Mouse (Mus musculus) layer of hippocampus, adult 8-10 months (tissue): ENCODE results near the gene Vmn1r138. TPM values are rescaled to one million over a fixed set of nuclear protein-coding genes. Genes with fewer than 3 reads are reported as not detected.
"Not testable (repeated sequence)": the region's sequence is repeated elsewhere in the genome, so short reads cannot be mapped to it uniquely, and the experiment has no call there.

Source experiments
- DNase-seq, 2 experiments: peaks; one replicate each; pipeline ENCODE4 v3.0.0; 2022; ENCODE audit warnings: low spot score in 2 of 2
- total RNA-seq, 4 experiments: library from RNA; stranded (reverse); gene quantifications; 2 replicates each; pipeline ENCODE4 v1.2.4; 2022

Gene Vmn1r138
- total RNA-seq: not detected

DNA sequence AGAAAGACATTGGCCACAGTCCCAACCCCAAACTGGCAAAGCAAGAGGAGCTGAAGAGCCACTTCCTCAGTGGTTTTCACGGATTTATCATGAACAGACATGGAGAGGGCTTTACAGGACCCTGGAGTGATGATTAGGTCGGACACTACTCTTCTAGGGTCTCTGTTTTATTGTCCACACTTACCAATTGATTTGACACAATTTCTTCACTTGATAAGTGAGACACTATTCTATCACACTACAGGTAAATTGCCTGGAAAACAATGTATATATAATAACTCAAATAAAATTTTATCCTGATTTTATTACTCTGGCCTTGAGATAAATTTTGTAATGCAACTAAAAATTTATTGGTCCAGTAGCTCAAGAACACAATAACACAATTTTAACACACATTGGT, at the start of gene Vmn1r138:
Gene Vmn1r138, minus strand, starts transcription at position 101 of the 400 bp plus-strand sequence.
- not testable (repeated sequence) for DNase-seq

DNA sequence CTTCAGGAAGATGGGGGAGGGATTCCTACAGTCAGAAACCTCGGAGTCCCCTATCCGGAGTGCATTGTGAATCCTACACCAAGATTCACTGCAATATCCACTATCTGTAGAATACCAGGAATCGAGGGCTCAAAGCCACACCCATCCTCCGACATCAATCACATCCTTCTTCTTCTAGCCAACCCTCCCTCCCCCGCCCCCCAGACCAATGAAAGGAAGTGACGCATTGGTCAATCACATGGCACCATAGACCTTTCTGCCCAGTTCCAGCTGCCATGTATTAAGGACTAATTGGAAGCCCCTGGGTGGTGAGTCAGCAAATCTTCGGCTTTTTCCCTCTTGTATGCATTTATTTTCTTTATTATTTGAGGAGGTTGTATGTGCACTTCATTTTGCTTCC, 40.1 kb upstream of the Vmn1r138 start, which contains the start of gene Vmn1r139:
Gene Vmn1r139, plus strand, starts transcription at position 301 of the 400 bp plus-strand sequence.
- not testable (repeated sequence) for DNase-seq

DNA sequence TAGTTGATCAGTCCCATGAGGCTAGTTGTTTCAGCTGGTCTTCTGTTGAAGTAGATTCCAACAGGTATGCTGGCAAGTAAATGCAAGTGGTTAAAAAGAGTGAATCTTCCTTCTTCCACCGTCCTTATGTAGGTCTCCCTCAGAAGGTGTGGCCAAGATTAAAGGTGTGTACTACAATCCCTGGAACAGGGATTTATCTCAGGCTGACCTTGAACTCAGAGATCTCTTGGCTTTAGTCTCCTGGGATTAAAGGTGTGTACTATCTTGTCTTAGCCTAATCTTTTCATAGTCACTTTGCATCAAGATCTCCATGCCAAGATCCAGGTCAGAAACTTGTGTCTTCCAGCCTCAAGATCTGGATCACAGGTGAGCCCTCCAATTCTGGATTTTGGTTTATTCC, 27.5 kb upstream of the Vmn1r138 start, which contains the start of gene Gm6176:
Gene Gm6176, minus strand, starts transcription at position 101 of the 400 bp plus-strand sequence.
- DNase-seq: not testable (repeated sequence)

DNA sequence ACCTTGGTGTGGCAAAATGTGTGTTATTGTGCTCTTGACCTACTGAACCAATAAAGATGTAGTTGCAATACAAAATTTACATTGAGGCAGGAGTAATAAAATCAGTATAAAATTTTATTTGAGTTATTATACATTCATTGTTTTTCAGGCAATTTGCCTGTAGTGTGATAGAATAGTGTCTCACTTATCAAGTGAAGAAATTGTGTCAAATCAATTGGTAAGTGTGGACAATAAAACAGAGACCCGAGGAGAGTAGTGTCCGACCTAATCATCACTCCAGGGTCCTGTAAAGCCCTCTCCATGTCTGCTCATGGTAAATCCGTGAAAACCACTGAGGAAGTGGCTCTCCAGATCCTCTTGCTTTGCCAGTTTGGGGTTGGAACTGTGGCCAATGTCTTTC, 34.4 kb downstream of the Vmn1r138 start, which contains the start of gene Vmn1r137:
Gene Vmn1r137, plus strand, starts transcription at position 301 of the 400 bp plus-strand sequence.
- not testable (repeated sequence) for DNase-seq

Other genes starting within 250 kb of the Vmn1r138 start
- gene Gm4177, start 232.2 kb downstream of the Vmn1r138 start, total RNA-seq: not detected
- not detected for gene Vmn1r135, start 196.5 kb downstream of the Vmn1r138 start, total RNA-seq
- gene Gm5725, start 184.6 kb downstream of the Vmn1r138 start, total RNA-seq: not detected
- not detected for gene Gm5891, start 107.6 kb downstream of the Vmn1r138 start, total RNA-seq
- not detected for gene Vmn1r137, start 34.3 kb downstream of the Vmn1r138 start, total RNA-seq
- not detected for gene Gm6176, start 27.4 kb upstream of the Vmn1r138 start, total RNA-seq
- not detected for gene Vmn1r139, start 40.2 kb upstream of the Vmn1r138 start, total RNA-seq
- gene Gm16451, start 89.3 kb upstream of the Vmn1r138 start, total RNA-seq: not detected
- not detected for gene Gm10666, start 105.8 kb upstream of the Vmn1r138 start, total RNA-seq
- not detected for gene Vmn1r142, start 135.1 kb upstream of the Vmn1r138 start, total RNA-seq
- not detected for gene Vmn1r143, start 160.5 kb upstream of the Vmn1r138 start, total RNA-seq
- not detected for gene Gm8653, start 172.4 kb upstream of the Vmn1r138 start, total RNA-seq
- not detected for gene Gm8453, start 200.6 kb upstream of the Vmn1r138 start, total RNA-seq